7 mouse cellular contexts compared by ENCODE assay signal in the genomic region with DNA sequence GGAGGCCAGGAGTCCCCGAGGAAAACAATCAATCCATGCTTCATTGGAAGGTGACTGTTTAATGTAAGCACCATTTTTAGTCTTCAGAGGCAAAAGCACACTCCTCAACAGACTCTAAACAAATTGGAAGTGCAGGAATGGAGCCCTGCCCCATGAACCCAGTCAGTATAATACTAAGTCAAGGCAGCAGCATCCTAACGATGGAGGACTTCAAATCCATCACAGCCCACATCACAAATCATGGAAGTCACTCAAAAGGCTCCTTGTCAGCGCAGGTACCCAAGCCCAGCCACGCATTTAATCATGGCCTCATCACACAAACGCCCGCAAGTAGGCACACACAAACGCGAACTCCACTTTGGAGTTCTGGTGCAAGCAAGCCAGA. TPM values are rescaled to one million over a fixed set of nuclear protein-coding genes. Genes with fewer than 3 reads are reported as not detected.
A peak's percentile ranks its signal among the peaks of the same experiment; 100 is the strongest.
DNase-seq lines count a peak whose midpoint lies in the region; ATAC-seq and TF ChIP-seq lines count a peak whose summit lies in the region.

No protein-coding gene starts in this region.

- peaks cover 20% of the 10 kb centered on the region for H3K36me3 ChIP-seq in lung, embryonic 16.5 days (ENCODE audit: control insufficient read depth, insufficient read depth, low read length)
- H3K36me3 ChIP-seq in forebrain, embryonic 13.5 days (ENCODE audit: poor library complexity, severe bottlenecking): peaks cover 54% of the 10 kb centered on the region
- peaks cover 6% of the 10 kb centered on the region for H3K36me3 ChIP-seq in limb, embryonic 11.5 days (ENCODE audit: control insufficient read depth, insufficient read depth, low read length)
- H3K36me3 ChIP-seq in small intestine, adult 2 months (ENCODE audit: control insufficient read depth, insufficient read depth, low read length): no peaks in the 10 kb centered on the region

- TF ChIP-seq POLR2A in small intestine, adult 2 months (IDR thresholded peaks at IDR 0.05; ENCODE audit: low read depth, low read length): no peak

- 15% methylated on average over 8 of the region's 8 CpGs for WGBS in lung, embryonic 16.5 days
- 17% methylated on average over 8 of the region's 8 CpGs for WGBS in forebrain, embryonic 13.5 days
- WGBS in limb, embryonic 11.5 days: 16% methylated on average over 8 of the region's 8 CpGs
- WGBS in small intestine, adult 2 months: 7% methylated on average over 8 of the region's 8 CpGs

- H3K27ac ChIP-seq in lung, embryonic 16.5 days (ENCODE audit: low read length): peak overlapping the region; percentile 87
- H3K27ac ChIP-seq in forebrain, embryonic 13.5 days: peak overlapping the region; percentile 88
- H3K27ac ChIP-seq in limb, embryonic 11.5 days (replicated peaks; ENCODE audit: low read depth, low read length): peak overlapping the region; percentile 78; the same call in 1 of the 2 replicates
- no peak overlapping the region for H3K27ac ChIP-seq in small intestine, adult 2 months (ENCODE audit: insufficient read depth, low read depth, low read length)

- H3K9me3 ChIP-seq in lung, embryonic 16.5 days (ENCODE audit: control insufficient read depth, low read length): 0 out of 2 replicates have a peak, but pooled peaks cover 2% of the 10 kb centered on the region
- H3K9me3 ChIP-seq in forebrain, embryonic 13.5 days (replicated peaks): peaks cover 14% of the 10 kb centered on the region; the same call in 1 of the 2 replicates
- 0 out of 2 replicates have a peak, but pooled peaks cover 3% of the 10 kb centered on the region for H3K9me3 ChIP-seq in limb, embryonic 11.5 days (ENCODE audit: control insufficient read depth, low read length)

- no peak for TF ChIP-seq CTCF in small intestine, adult 2 months (IDR thresholded peaks at IDR 0.05; ENCODE audit: extremely low read depth, insufficient read length, insufficient replicate concordance, low read depth, low read length)

- no peaks in the 10 kb centered on the region for H3K27me3 ChIP-seq in lung, embryonic 16.5 days (ENCODE audit: control insufficient read depth, insufficient read depth, low read depth, low read length)
- no peaks in the 10 kb centered on the region for H3K27me3 ChIP-seq in forebrain, embryonic 13.5 days
- H3K27me3 ChIP-seq in limb, embryonic 11.5 days (ENCODE audit: control insufficient read depth, insufficient read depth, low read length): no peaks in the 10 kb centered on the region
- H3K27me3 ChIP-seq in small intestine, adult 2 months (ENCODE audit: control insufficient read depth, insufficient read depth, low read length): no peaks in the 10 kb centered on the region

- peak overlapping the region; percentile 67 for H3K4me3 ChIP-seq in lung, embryonic 16.5 days (ENCODE audit: low read length)
- H3K4me3 ChIP-seq in forebrain, embryonic 13.5 days: peak overlapping the region; percentile 57
- peak overlapping the region; percentile 41 for H3K4me3 ChIP-seq in limb, embryonic 11.5 days (ENCODE audit: low read depth, low read length)
- H3K4me3 ChIP-seq in small intestine, adult 2 months (ENCODE audit: low read depth, low read length): peak overlapping the region; percentile 59

- ATAC-seq in lung, embryonic 16.5 days (ENCODE audit: low read depth): peak; percentile 47
- ATAC-seq in forebrain, embryonic 13.5 days: no peak; the same call in 1 of the 2 replicates
- no peak for ATAC-seq in limb, embryonic 11.5 days (ENCODE audit: insufficient number of reproducible peaks, low FRiP score, low TSS enrichment, low read depth)

- peak overlapping the region; percentile 67 for H3K4me2 ChIP-seq in lung, embryonic 16.5 days (ENCODE audit: low read depth, low read length)
- peak overlapping the region; percentile 66 for H3K4me2 ChIP-seq in forebrain, embryonic 13.5 days
- H3K4me2 ChIP-seq in limb, embryonic 11.5 days (ENCODE audit: low read depth, severe bottlenecking): peak overlapping the region; percentile 61

- no peaks in the 10 kb centered on the region for H3K4me1 ChIP-seq in lung, embryonic 16.5 days (replicated peaks; ENCODE audit: control insufficient read depth, insufficient read depth, low read length)
- no peaks in the 10 kb centered on the region for H3K4me1 ChIP-seq in forebrain, embryonic 13.5 days
- H3K4me1 ChIP-seq in limb, embryonic 11.5 days (ENCODE audit: control insufficient read depth, insufficient read depth, low read length): peaks cover 3% of the 10 kb centered on the region; the same call in 1 of the 2 replicates
- no peaks in the 10 kb centered on the region for H3K4me1 ChIP-seq in small intestine, adult 2 months (ENCODE audit: control insufficient read depth, insufficient read depth, insufficient read length, low read length)

- DNase-seq in lung, postnatal 14 days: no peak
- DNase-seq in limb, embryonic 11.5 days (ENCODE audit: low spot score): no peak
- no peak for DNase-seq in adrenal gland, adult 2 months
- no peak for DNase-seq in cerebellum, adult 18-20 months

- H3K9ac ChIP-seq in lung, embryonic 16.5 days (ENCODE audit: low read length): peak overlapping the region; percentile 78
- peak overlapping the region; percentile 73 for H3K9ac ChIP-seq in forebrain, embryonic 13.5 days
- H3K9ac ChIP-seq in limb, embryonic 11.5 days (ENCODE audit: low read length): peak overlapping the region; percentile 66; the same call in 1 of the 2 replicates

RNA-seq across cellular contexts. Expression of a gene that starts 21.4 kb away (rescaled TPM):
- 11.6 and 14.3 TPM in 2 replicates for polyA plus RNA-seq in lung, embryonic 16.5 days (2015; fragmentation: Nextera tagmentation; extraction: Ambion mirVana)
- polyA plus RNA-seq in forebrain, embryonic 13.5 days (2015; fragmentation: Nextera tagmentation; extraction: Ambion mirVana): 19.0 and 21.1 TPM in 2 replicates
- 6.5 and 8.6 TPM in 2 replicates for polyA plus RNA-seq in limb, embryonic 11.5 days (2014; fragmentation: Nextera tagmentation; extraction: Ambion mirVana)
- polyA plus RNA-seq in small intestine, adult 2 months (2012; rRNA removed): 0.06 and 0.19 TPM in 2 replicates
- total RNA-seq in adrenal gland, adult 2 months (2021): 1 to 10 TPM; 2.5 to 4.2 TPM
- 0.07 and 0.44 TPM in 2 replicates for polyA plus RNA-seq in adrenal gland, adult 2 months (2012; rRNA removed)

RNA-seq across cellular contexts. Expression of a gene that starts 26.4 kb away (rescaled TPM):
- polyA plus RNA-seq in lung, embryonic 16.5 days (2015; fragmentation: Nextera tagmentation; extraction: Ambion mirVana): 13.7 and 14.8 TPM in 2 replicates
- polyA plus RNA-seq in forebrain, embryonic 13.5 days (2015; fragmentation: Nextera tagmentation; extraction: Ambion mirVana): 19.5 and 23.7 TPM in 2 replicates
- 14.6 and 18.7 TPM in 2 replicates for polyA plus RNA-seq in limb, embryonic 11.5 days (2014; fragmentation: Nextera tagmentation; extraction: Ambion mirVana)
- 2.6 and 3.0 TPM in 2 replicates for polyA plus RNA-seq in small intestine, adult 2 months (2012; rRNA removed)
- total RNA-seq in adrenal gland, adult 2 months (2021): 10 to 100 TPM; 45.7 to 52.1 TPM
- polyA plus RNA-seq in adrenal gland, adult 2 months (2012; rRNA removed): 2.2 and 2.5 TPM in 2 replicates

RNA-seq across cellular contexts. Expression of a gene that starts 40.8 kb away (rescaled TPM):
- polyA plus RNA-seq in lung, embryonic 16.5 days (2015; fragmentation: Nextera tagmentation; extraction: Ambion mirVana): 17.1 and 20.2 TPM in 2 replicates
- polyA plus RNA-seq in forebrain, embryonic 13.5 days (2015; fragmentation: Nextera tagmentation; extraction: Ambion mirVana): 1.7 and 4.4 TPM in 2 replicates
- 2.3 and 2.9 TPM in 2 replicates for polyA plus RNA-seq in limb, embryonic 11.5 days (2014; fragmentation: Nextera tagmentation; extraction: Ambion mirVana)
- polyA plus RNA-seq in small intestine, adult 2 months (2012; rRNA removed): 47.5 and 165 TPM in 2 replicates
- total RNA-seq in adrenal gland, adult 2 months (2021): 100 to 1,000 TPM; 353 to 482 TPM
- 27.2 and 28.9 TPM in 2 replicates for polyA plus RNA-seq in adrenal gland, adult 2 months (2012; rRNA removed)

RNA-seq across cellular contexts. Expression of a gene that starts 48.6 kb away (rescaled TPM):
- 115 and 117 TPM in 2 replicates for polyA plus RNA-seq in lung, embryonic 16.5 days (2015; fragmentation: Nextera tagmentation; extraction: Ambion mirVana)
- 118 and 121 TPM in 2 replicates for polyA plus RNA-seq in forebrain, embryonic 13.5 days (2015; fragmentation: Nextera tagmentation; extraction: Ambion mirVana)
- polyA plus RNA-seq in limb, embryonic 11.5 days (2014; fragmentation: Nextera tagmentation; extraction: Ambion mirVana): 142 and 150 TPM in 2 replicates
- polyA plus RNA-seq in small intestine, adult 2 months (2012; rRNA removed): 2.6 and 7.1 TPM in 2 replicates
- total RNA-seq in adrenal gland, adult 2 months (2021): 10 to 100 TPM; 35.4 to 39.5 TPM
- polyA plus RNA-seq in adrenal gland, adult 2 months (2012; rRNA removed): 6.2 and 9.7 TPM in 2 replicates

RNA-seq across cellular contexts. Expression of a gene that starts 52.8 kb away (rescaled TPM):
- polyA plus RNA-seq in lung, embryonic 16.5 days (2015; fragmentation: Nextera tagmentation; extraction: Ambion mirVana): 6.9 and 7.6 TPM in 2 replicates
- 19.3 and 20.9 TPM in 2 replicates for polyA plus RNA-seq in forebrain, embryonic 13.5 days (2015; fragmentation: Nextera tagmentation; extraction: Ambion mirVana)
- polyA plus RNA-seq in limb, embryonic 11.5 days (2014; fragmentation: Nextera tagmentation; extraction: Ambion mirVana): 17.0 and 19.7 TPM in 2 replicates
- 0.11 and 0.95 TPM in 2 replicates for polyA plus RNA-seq in small intestine, adult 2 months (2012; rRNA removed)
- total RNA-seq in adrenal gland, adult 2 months (2021): 1 to 10 TPM; 2.2 to 2.6 TPM
- 1.5 and 1.6 TPM in 2 replicates for polyA plus RNA-seq in adrenal gland, adult 2 months (2012; rRNA removed)
